Mouse (Mus musculus) testis, adult 2 months (tissue): ENCODE measurements around the gene Tuba1c. TPM values are rescaled to one million over a fixed set of nuclear protein-coding genes. Genes with fewer than 3 reads are reported as not detected.

Experiments
- H3K27ac ChIP-seq: fragments of 200-500 bp; 2 replicates; pipeline ENCODE4 v1.5.1; 2012; ENCODE audit warnings: low read depth, low read length; ENCODE audit not compliant: control insufficient read depth, insufficient read depth
- H3K27me3 ChIP-seq: fragments of 200-500 bp; 2 replicates; pipeline ENCODE4 v1.6.1; 2012; ENCODE audit warnings: mild to moderate bottlenecking, low read length, moderate library complexity; ENCODE audit not compliant: control insufficient read depth, insufficient read depth
- H3K36me3 ChIP-seq: fragments of 200-500 bp; 2 replicates; pipeline ENCODE4 v1.6.1; 2012; ENCODE audit warnings: mild to moderate bottlenecking, low read length; ENCODE audit not compliant: control insufficient read depth, insufficient read depth
- H3K4me1 ChIP-seq: fragments of 200-500 bp; 2 replicates; pipeline ENCODE4 v1.6.1; 2012; ENCODE audit warnings: low read length; ENCODE audit not compliant: control insufficient read depth, insufficient read depth
- H3K4me3 ChIP-seq: fragments of 200-500 bp; 2 replicates; pipeline ENCODE4 v1.5.1; 2012; ENCODE audit warnings: low read depth, mild to moderate bottlenecking, low read length, moderate library complexity, mixed read lengths; ENCODE audit not compliant: control insufficient read depth
- CTCF ChIP-seq: fragments of 200-500 bp; IDR thresholded peaks from 2 replicates; pipeline ENCODE4 v1.5.1; 2012; ENCODE audit warnings: low read depth, mild to moderate bottlenecking, inconsistent platforms, low read length, moderate library complexity; ENCODE audit not compliant: control insufficient read depth, insufficient read depth, insufficient replicate concordance
- POLR2A ChIP-seq: fragments of 200-500 bp; IDR thresholded peaks from 2 replicates; pipeline ENCODE4 v1.6.1; 2012; ENCODE audit warnings: low read depth, mild to moderate bottlenecking, inconsistent platforms, low read length, moderate library complexity; ENCODE audit not compliant: control insufficient read depth
- polyA plus RNA-seq: library from polyadenylated mRNA; depleted of rRNA; stranded (reverse); fragments of >200 nt; gene quantifications from 2 replicates; pipeline ENCODE4 v1.2.3, GENCODE M21; 2012

Gene Tuba1c
- polyA plus RNA-seq, 1 experiment = 227 TPM

DNA sequence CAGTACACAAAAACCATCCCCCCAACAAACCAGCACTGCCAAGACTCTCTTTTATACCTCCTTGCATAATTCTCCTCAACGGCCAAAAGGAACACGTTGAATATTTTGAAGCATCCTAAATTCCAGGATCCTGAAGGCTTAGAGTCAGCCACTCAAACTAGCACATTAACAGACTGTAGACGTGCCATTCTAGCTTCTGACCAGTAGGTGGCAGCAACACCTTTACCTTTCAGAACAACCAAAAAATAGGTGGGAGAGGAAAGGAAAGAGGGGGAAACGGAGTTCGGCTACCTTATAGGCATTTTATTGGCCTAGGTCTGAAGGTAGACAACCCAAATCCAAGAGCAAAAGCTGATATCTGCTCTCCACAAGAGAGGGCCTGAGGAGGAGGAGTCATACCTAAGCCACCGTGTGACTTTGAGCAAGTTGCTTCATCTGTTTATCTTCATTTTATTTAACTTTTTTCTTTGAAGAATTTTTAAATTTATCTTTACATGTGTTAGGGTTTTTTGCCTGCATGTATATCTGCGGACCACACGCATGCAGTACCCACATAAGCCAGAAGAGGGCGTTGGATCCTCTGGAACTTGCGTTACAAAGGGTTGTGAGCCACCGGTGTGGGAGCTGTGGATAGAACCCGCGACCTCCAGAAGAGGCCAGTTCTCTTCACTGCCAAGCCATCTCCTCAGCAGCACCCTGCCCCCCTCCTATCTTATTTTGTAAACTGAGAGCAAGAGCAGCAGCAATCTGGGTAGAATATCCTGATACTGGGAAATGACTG lies 20.0 kb downstream of the Tuba1c start:
- Histone ChIP-seq H3K4me3 (no peak overlapping the region), H3K27me3 (no peaks in the 10 kb centered on the region), H3K36me3 (no peaks in the 10 kb centered on the region), H3K27ac (no peak overlapping the region), H3K4me1 (no peaks in the 10 kb centered on the region)
- TF ChIP-seq POLR2A (no peak), CTCF (peak; percentile 78; the same call in 1 of the 2 replicates)

DNA sequence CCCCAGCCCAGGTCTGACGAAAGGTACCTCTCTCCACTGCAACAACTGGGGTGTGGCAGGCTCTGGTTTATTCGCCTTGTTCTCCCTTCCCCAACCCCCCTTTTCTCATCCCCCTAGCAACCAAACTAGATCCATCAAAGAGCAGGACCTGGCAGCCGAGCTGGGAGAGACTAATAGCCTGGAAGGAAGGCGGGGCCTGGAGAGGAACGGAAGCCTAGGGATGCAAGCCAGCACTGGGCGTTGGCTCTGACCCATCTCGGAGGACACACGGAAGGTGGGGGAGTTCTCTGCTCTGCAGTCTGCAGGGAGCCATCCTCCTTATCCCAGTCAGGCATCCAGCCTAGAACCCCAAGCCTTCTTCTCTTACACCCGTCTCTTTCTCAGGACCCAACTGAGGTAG lies 23.7 kb downstream of the Tuba1c start:
- Histone ChIP-seq H3K4me1 (peaks cover 18% of the 10 kb centered on the region), H3K27me3 (no peaks in the 10 kb centered on the region; the same call in none of the 2 replicates), H3K27ac (no peak overlapping the region), H3K36me3 (no peaks in the 10 kb centered on the region), H3K4me3 (no peak overlapping the region)
- no peak for TF ChIP-seq CTCF
- TF ChIP-seq POLR2A = no peak

DNA sequence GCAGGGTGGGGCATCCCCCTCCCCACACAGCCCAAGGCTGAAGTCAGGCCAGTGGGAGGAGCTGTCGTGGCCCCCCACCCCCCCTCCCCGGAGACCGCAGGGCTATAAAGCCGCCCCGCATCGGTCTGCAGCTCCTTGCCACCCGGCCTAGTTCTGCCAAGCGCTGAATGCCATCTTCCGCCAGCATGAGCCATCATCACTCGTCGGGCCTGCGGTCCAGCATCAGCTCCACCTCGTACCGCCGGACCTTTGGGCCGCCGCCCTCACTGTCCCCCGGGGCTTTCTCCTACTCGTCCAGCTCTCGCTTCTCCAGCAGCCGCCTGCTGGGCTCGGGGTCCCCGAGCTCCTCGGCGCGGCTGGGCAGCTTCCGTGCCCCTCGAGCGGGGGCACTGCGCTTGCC lies 25.3 kb downstream of the Tuba1c start, which contains the start of gene Prph:
Prph (plus strand) TSS at position 135 of the 400 bp plus-strand sequence.
- Histone ChIP-seq H3K4me3 (peak within 1 kb of the TSS; percentile 46), H3K27me3 (no peaks in the 10 kb centered on the region; the same call in none of the 2 replicates), H3K36me3 (no peaks in the 10 kb centered on the region), H3K27ac (no peak within 1 kb of the TSS), H3K4me1 (peaks cover 18% of the 10 kb centered on the region)
- TF ChIP-seq POLR2A (no peak), CTCF (no peak)

DNA sequence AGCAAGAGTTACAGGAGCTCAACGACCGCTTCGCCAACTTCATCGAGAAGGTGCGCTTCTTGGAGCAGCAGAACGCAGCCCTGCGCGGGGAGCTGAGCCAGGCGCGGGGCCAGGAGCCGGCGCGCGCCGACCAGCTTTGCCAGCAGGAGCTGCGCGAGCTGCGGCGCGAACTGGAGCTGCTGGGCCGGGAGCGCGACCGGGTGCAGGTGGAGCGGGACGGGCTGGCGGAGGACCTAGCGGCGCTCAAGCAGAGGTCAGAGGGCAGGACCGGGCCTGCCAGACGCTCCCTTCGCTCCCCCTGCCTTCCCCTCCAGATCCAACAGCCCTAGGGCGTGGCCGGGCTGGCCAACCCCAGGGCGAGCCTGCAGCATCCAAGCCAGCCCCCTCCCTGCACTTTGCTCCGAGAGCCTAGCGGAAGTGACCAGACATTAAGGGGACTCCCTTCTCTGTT lies 25.8 kb downstream of the Tuba1c start:
- Histone ChIP-seq H3K36me3 (no peaks in the 10 kb centered on the region), H3K27ac (no peak overlapping the region), H3K4me1 (peaks cover 18% of the 10 kb centered on the region), H3K4me3 (peak overlapping the region; percentile 46), H3K27me3 (no peaks in the 10 kb centered on the region; the same call in none of the 2 replicates)
- no peak for TF ChIP-seq POLR2A

DNA sequence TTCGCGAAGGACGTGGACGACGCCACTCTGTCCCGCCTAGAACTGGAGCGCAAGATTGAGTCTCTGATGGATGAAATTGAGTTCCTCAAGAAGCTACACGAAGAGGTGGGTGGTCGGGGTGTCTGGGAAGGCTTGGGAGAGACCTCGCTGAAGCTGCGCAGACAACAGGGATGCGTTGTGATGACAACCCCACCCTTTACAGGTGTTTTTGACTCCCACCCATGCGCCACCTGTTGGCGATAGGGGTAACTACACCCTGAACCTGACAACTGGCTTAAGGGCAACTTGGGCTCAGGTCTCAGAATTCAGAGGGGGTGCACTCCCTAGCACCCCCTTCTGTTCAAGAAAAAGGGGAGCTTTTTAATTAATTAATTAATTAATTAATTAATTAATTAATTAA lies 26.6 kb downstream of the Tuba1c start:
- Histone ChIP-seq H3K36me3 (no peaks in the 10 kb centered on the region), H3K27me3 (no peaks in the 10 kb centered on the region; the same call in none of the 2 replicates), H3K4me3 (peak overlapping the region; percentile 46), H3K4me1 (peaks cover 18% of the 10 kb centered on the region), H3K27ac (no peak overlapping the region)
- TF ChIP-seq POLR2A = no peak
- peak; percentile 91 for TF ChIP-seq CTCF

DNA sequence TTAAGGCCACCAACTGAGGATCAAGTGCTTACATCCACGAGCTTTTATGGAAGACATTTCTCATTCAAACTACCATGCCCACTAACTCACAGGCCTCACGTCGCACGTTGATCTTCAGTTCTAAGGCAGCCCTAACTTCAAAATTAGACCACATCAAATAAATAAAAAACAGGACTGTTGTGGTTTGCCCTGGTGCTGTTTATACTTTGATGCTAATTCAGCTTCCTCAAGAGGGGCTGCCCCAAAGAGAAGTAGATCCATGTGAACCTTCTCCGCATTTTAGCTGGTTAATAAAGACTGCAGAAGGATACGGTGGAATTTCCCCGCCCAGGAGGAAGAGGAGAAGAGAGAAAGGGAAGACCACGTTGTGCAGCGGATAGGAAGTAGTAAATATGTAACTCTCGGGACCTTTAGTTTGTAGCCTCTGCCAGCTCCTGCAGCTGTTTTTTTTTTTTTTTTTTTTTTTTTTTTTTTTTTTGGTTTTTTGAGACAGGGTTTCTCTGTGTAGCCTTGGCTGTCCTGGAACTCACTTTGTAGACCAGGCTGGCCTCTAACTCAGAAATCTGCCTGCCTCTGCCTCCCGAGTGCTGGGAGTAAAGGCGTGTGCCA lies 36.0 kb downstream of the Tuba1c start:
- Histone ChIP-seq H3K27ac (no peak overlapping the region), H3K4me1 (no peaks in the 10 kb centered on the region), H3K4me3 (no peak overlapping the region), H3K36me3 (no peaks in the 10 kb centered on the region), H3K27me3 (no peaks in the 10 kb centered on the region)
- TF ChIP-seq POLR2A = no peak
- no peak for TF ChIP-seq CTCF

DNA sequence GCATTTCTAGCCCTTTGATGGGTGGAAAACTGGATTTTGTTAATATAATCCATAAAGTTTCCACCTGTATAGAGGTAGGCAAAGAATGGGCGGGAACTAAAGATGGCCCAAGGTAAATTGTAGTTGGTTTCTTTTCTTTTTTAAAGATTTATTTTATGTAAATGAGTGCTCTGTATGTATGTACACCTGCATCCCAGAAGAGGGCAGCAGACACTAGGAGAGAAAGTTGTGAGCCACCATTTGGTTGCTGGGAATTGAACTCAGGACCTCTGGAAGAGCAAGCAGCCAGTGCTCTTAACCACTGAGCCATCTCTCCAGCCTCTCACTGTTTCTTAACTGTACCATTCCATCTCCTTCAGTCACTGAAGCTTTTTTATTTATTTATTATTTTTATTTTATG lies 42.3 kb downstream of the Tuba1c start:
- TF ChIP-seq POLR2A (no peak), CTCF (no peak)
- peaks cover 7% of the 10 kb centered on the region for H3K4me1 ChIP-seq
- no peak overlapping the region for H3K4me3 ChIP-seq
- no peaks in the 10 kb centered on the region for H3K27me3 ChIP-seq
- no peak overlapping the region for H3K27ac ChIP-seq
- H3K36me3 ChIP-seq = no peaks in the 10 kb centered on the region
